ENCODE assay signal across 21 mouse cellular contexts in the genomic region with DNA sequence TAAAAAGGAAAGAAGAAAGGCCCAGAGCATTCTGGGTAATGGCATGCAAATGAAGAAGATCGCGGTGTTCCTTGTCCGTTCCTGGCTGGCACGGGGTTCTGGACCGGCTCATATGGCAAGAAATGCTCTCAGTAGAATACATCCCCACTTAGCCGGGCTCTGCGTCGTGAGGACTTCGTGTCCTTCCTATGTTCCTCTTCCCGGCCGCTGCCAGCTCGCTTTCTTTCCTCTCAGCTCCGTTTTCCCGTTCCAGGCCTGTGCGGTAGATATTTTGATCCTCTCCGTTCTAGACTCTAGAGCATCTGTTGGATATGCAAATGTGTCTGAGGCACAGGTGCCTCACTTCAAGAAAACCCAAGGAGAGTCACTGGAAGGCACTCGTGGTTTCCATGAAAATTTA. TPM values are rescaled to one million over a fixed set of nuclear protein-coding genes. Genes with fewer than 3 reads are reported as not detected.
DNase-seq lines count a peak whose midpoint lies in the region; ATAC-seq and TF ChIP-seq lines count a peak whose summit lies in the region.
"Had no signal": no experiment of that assay in that cellular context is flagged by ENCODE, and none has a peak within 500 bp of the region (broad histone marks: within the 10 kb centered on the region; RNA-seq: fewer than 3 reads in every experiment).

No protein-coding gene starts in this region.

- peak overlapping the region; percentile 82 for H3K27ac ChIP-seq in left cerebral cortex, adult 2 months
- H3K27ac ChIP-seq in ES-E14 (ENCODE audit: insufficient read depth, low read depth, low read length, poor library complexity, severe bottlenecking), result no peak overlapping the region
- H3K27ac ChIP-seq in liver, embryonic 14.5 days, result no peak overlapping the region
- H3K27ac ChIP-seq: forebrain, embryonic 13.5 days had no signal

- no peak for DNase-seq in frontal cortex, postnatal 14 days (ENCODE audit: low spot score in 2 of 2)
- DNase-seq in left cerebral cortex, adult 2 months (ENCODE audit: extremely low spot score in 1 of 2, low spot score in 2 of 2), result peak in 1 of 2 experiments; percentile 42
- DNase-seq in left cerebral cortex, adult 11 months (ENCODE audit: low spot score), result no peak
- no peak for DNase-seq in ES-E14 (ENCODE audit: low read depth, low spot score)
- no peak for DNase-seq in liver, embryonic 14.5 days (ENCODE audit: low read depth in 3 of 3, low spot score in 3 of 3)
- DNase-seq in lung, postnatal 4 days, result no peak
- DNase-seq: adrenal gland, postnatal 10 days; cerebellum, adult 8-10 months; gastrocnemius, postnatal 10 days; heart, postnatal 14 days; kidney, adult 2 months; kidney, postnatal 25 days; lung, embryonic 14.5 days; midbrain, embryonic 14.5 days had no signal

- H3K4me3 ChIP-seq in left cerebral cortex, adult 2 months, result peak overlapping the region; percentile 16; the same call in 1 of the 2 replicates
- peak overlapping the region; percentile 18 to 46; a peak in 3 of 4 replicates for H3K4me3 ChIP-seq in ES-E14 (ENCODE audit: insufficient read depth in 1 of 2, low read depth in 1 of 2, low read length in 2 of 2, poor library complexity in 1 of 2, severe bottlenecking in 1 of 2)
- peak overlapping the region in 1 of 2 experiments; percentile 5; a peak in 1 of 4 replicates for H3K4me3 ChIP-seq in liver, embryonic 14.5 days (ENCODE audit: insufficient read depth in 1 of 2, low read depth in 2 of 2, low read length in 2 of 2)
- H3K4me3 ChIP-seq: forebrain, embryonic 13.5 days had no signal

- no peak for TF ChIP-seq EP300 in liver, embryonic 14.5 days (IDR thresholded peaks at IDR 0.05; ENCODE audit: low read depth)

- no peaks in the 10 kb centered on the region for H3K36me3 ChIP-seq in ES-E14 (ENCODE audit: control insufficient read depth, insufficient read depth, low read length, poor library complexity, severe bottlenecking)
- H3K36me3 ChIP-seq in liver, embryonic 14.5 days (replicated peaks; ENCODE audit: control insufficient read depth, insufficient read depth, low read depth), result no peaks in the 10 kb centered on the region

- WGBS in liver, embryonic 14.5 days (ENCODE audit: insufficient replicate concordance), result 69% methylated on average over 17 of the region's 17 CpGs

- in situ Hi-C loops in ES-E14 (cut with MboI; ENCODE audit: low sequenced_read_pairs in 2 of 2, unreplicated experiment in 2 of 2), result no loop called here

- intact Hi-C loops in left cerebral cortex, adult 2 months (cut with DNase I), result no loop called here

- H3K4me1 ChIP-seq in ES-E14 (ENCODE audit: control insufficient read depth in 2 of 2, insufficient read depth in 2 of 2, low read length in 2 of 2, poor library complexity in 1 of 2), result peaks cover 12 to 29% of the 10 kb centered on the region in 2 experiments
- peaks cover 7 to 14% of the 10 kb centered on the region in 2 experiments; a peak in 3 of 4 replicates for H3K4me1 ChIP-seq in liver, embryonic 14.5 days (replicated peaks; ENCODE audit: control insufficient read depth in 2 of 2, insufficient read depth in 2 of 2, low read length in 1 of 2)

- H3K27me3 ChIP-seq in liver, embryonic 14.5 days (ENCODE audit: control insufficient read depth, insufficient read depth, low read length), result no peaks in the 10 kb centered on the region
- H3K27me3 ChIP-seq: forebrain, embryonic 13.5 days had no signal

- peak; percentile 78 for ATAC-seq in frontal cortex, adult (ENCODE audit: low TSS enrichment)
- no peak for ATAC-seq in liver, embryonic 14.5 days (ENCODE audit: insufficient read depth)
- no peak for ATAC-seq in erythroid progenitor cell, adult 5-6 weeks (replicated peaks; ENCODE audit: low FRiP score, poor library complexity, severe bottlenecking)
- ATAC-seq: forebrain, embryonic 13.5 days; hindbrain, embryonic 16.5 days had no signal

- peak overlapping the region; percentile 21; the same call in 1 of the 2 replicates for H3K4me2 ChIP-seq in liver, embryonic 14.5 days (ENCODE audit: low read depth)
- H3K4me2 ChIP-seq: forebrain, embryonic 13.5 days; lung, embryonic 14.5 days had no signal

- TF ChIP-seq CTCF in left cerebral cortex, adult 2 months (IDR thresholded peaks at IDR 0.05), result no peak
- TF ChIP-seq CTCF in liver, embryonic 14.5 days (IDR thresholded peaks at IDR 0.05; ENCODE audit: low read depth), result no peak

- peak overlapping the region; percentile 21; the same call in 1 of the 2 replicates for H3K9ac ChIP-seq in ES-E14 (ENCODE audit: insufficient read depth, low read depth, low read length, poor library complexity, severe bottlenecking)
- H3K9ac ChIP-seq in liver, embryonic 14.5 days (replicated peaks), result no peak overlapping the region
- H3K9ac ChIP-seq: forebrain, embryonic 13.5 days; lung, embryonic 14.5 days had no signal

- no peaks in the 10 kb centered on the region for H3K9me3 ChIP-seq in ES-E14 (ENCODE audit: control insufficient read depth, insufficient read depth, low read depth, low read length)
- no peaks in the 10 kb centered on the region for H3K9me3 ChIP-seq in liver, embryonic 14.5 days (ENCODE audit: control insufficient read depth, low read length)
- H3K9me3 ChIP-seq: forebrain, embryonic 13.5 days had no signal

TF ChIP-seq in ES-E14, 5 proteins besides CTCF, POLR2A, EP300 and RAD21:
- TF ChIP-seq ZC3H11A (IDR thresholded peaks at IDR 0.05; ENCODE audit: borderline replicate concordance, low read depth, low read length), result no peak

RNA-seq across cellular contexts. Expression of a gene that starts 24.8 kb away (rescaled TPM):
- 10 to 100 TPM; 35.1 to 35.8 TPM for total RNA-seq in left cerebral cortex, adult 2 months (2021)
- 32.6 and 37.4 TPM in 2 replicates for total RNA-seq in ES-E14 (2012; rRNA removed)
- 5.7 and 11.5 TPM in 2 replicates for polyA plus RNA-seq in liver, embryonic 14.5 days (2012; rRNA removed)
- 17.4 and 22.1 TPM in 2 replicates for polyA plus RNA-seq in liver, embryonic 14.5 days (2014; fragmentation: Nextera tagmentation; extraction: Ambion mirVana)
- 43.6 and 54.9 TPM in 2 replicates for total RNA-seq in erythroid progenitor cell, adult 5-6 weeks (2015; ENCODE audit: low replicate concordance)
- 31.5 and 32.0 TPM in 2 replicates for total RNA-seq in erythroid progenitor cell, adult 5-6 weeks (2017; ENCODE audit: low replicate concordance)

RNA-seq across cellular contexts. Expression of a gene that starts 43.6 kb away (rescaled TPM):
- not detected for total RNA-seq in left cerebral cortex, adult 2 months (2021)
- total RNA-seq in ES-E14 (2012; rRNA removed), result not detected in 2 replicates
- not detected in 2 replicates for polyA plus RNA-seq in liver, embryonic 14.5 days (2012; rRNA removed)
- 3.0 TPM in 1 of 2 replicates, not detected in the other for polyA plus RNA-seq in liver, embryonic 14.5 days (2014; fragmentation: Nextera tagmentation; extraction: Ambion mirVana)
- not detected in 2 replicates for total RNA-seq in erythroid progenitor cell, adult 5-6 weeks (2015; ENCODE audit: low replicate concordance)
- not detected in 2 replicates for total RNA-seq in erythroid progenitor cell, adult 5-6 weeks (2017; ENCODE audit: low replicate concordance)
- total RNA-seq: adrenal gland, postnatal 10 days; gastrocnemius, postnatal 10 days; heart, adult 8-10 months; heart, postnatal 14 days had no signal
- polyA plus RNA-seq: embryonic facial prominence, embryonic 14.5 days; forebrain, embryonic 13.5 days; hindbrain, embryonic 16.5 days; kidney, adult 2 months; limb, embryonic 11.5 days had no signal
